Mouse (Mus musculus) embryonic fibroblast, embryonic 13.5 days (primary cell): ENCODE measurements around the gene Rpl36al.

ENCODE experiments used
- CTCF ChIP-seq: IDR thresholded peaks from 2 replicates; pipeline ENCODE4 v1.5.1; 2011; ENCODE audit warnings: mild to moderate bottlenecking, control low read depth, low read length, moderate library complexity, borderline replicate concordance; ENCODE audit not compliant: insufficient read depth
- POLR2A ChIP-seq: IDR thresholded peaks from 2 replicates; pipeline ENCODE4 v1.6.1; 2011; ENCODE audit warnings: low read depth, mild to moderate bottlenecking, control low read depth, low read length, moderate library complexity

GRCm38 (mm10) chr12:69156436-69156835, 27.4 kb downstream of the Rpl36al start:
- TF ChIP-seq CTCF (no peak), POLR2A (no peak; the same call in none of the 2 replicates)
